Mouse (Mus musculus) thymus, postnatal 4 days (tissue): ENCODE data around the gene Gm28827.
"Not testable (repeated sequence)": the region's sequence is repeated elsewhere in the genome, so short reads cannot be mapped to it uniquely, and the experiment has no call there.

Experiments used
- DNase-seq: peaks from one replicate; pipeline ENCODE4 v3.0.0; 2021

The Gm28827 gene

GRCm38 (mm10) chrY:83030647-83031046, at the start of gene Gm28827:
TSS of gene Gm28827 (plus strand) at chrY:83030947.
- not testable (repeated sequence) for DNase-seq
